Mouse (Mus musculus) midbrain, embryonic 16.5 days (tissue): ENCODE results near the gene Tbx4. TPM values are rescaled to one million over a fixed set of nuclear protein-coding genes. Genes with fewer than 3 reads are reported as not detected.

ENCODE experiments used
- polyA plus RNA-seq: library from polyadenylated mRNA; unstranded; fragments of >200 nt; fragmentation: Nextera tagmentation; extraction: Ambion mirVana; gene quantifications from 2 replicates; pipeline ENCODE4 v1.2.1, GENCODE M21; 2015

Tbx4 gene
- polyA plus RNA-seq, 1 experiment from 2014 or later = 0.43 TPM

Other genes with a start within 250 kb of the Tbx4 start
- gene Tbx2, start 53.9 kb upstream of the Tbx4 start, polyA plus RNA-seq = 0.39 and 0.57 TPM in 2 replicates
- gene Gm11444, start 36.1 kb upstream of the Tbx4 start, polyA plus RNA-seq = not detected in 2 replicates